Mouse (Mus musculus) myocyte (in vitro differentiated cells): Measurements from ENCODE around the gene Gm10681. TPM values are rescaled to one million over a fixed set of nuclear protein-coding genes. Genes with fewer than 3 reads are reported as not detected.
"Not testable (repeated sequence)": the region's sequence is repeated elsewhere in the genome, so short reads cannot be mapped to it uniquely, and the experiment has no call there.

Experiments used
- H3K27me3 ChIP-seq: one replicate; pipeline ENCODE4 v1.6.1; 2011; ENCODE audit not compliant: control insufficient read depth, insufficient read depth, insufficient read length
- H3K36me3 ChIP-seq: one replicate; pipeline ENCODE4 v1.6.1; 2011; ENCODE audit not compliant: control insufficient read depth, insufficient read depth
- H3K4me2 ChIP-seq: one replicate; pipeline ENCODE4 v1.6.1; 2011; ENCODE audit warnings: low read depth, control low read depth
- H3K4me3 ChIP-seq: one replicate; pipeline ENCODE4 v1.5.1; 2011; ENCODE audit warnings: mild to moderate bottlenecking, control low read depth, moderate library complexity
- H3K79me2 ChIP-seq: one replicate; pipeline ENCODE4 v1.6.1; 2011; ENCODE audit not compliant: control insufficient read depth, insufficient read depth
- H3ac ChIP-seq: one replicate; pipeline ENCODE4 v1.6.1; 2011; ENCODE audit not compliant: control insufficient read depth, insufficient read length
- polyA plus RNA-seq: library from polyadenylated mRNA; unstranded; fragments of >200 nt; fragmentation: generic; extraction: Trizol; gene quantifications from one replicate; pipeline ENCODE4 v1.2.1, GENCODE M21; 2012; ENCODE audit warnings: missing spikeins

Gm10681 gene
- polyA plus RNA-seq, 1 experiment = not detected

DNA sequence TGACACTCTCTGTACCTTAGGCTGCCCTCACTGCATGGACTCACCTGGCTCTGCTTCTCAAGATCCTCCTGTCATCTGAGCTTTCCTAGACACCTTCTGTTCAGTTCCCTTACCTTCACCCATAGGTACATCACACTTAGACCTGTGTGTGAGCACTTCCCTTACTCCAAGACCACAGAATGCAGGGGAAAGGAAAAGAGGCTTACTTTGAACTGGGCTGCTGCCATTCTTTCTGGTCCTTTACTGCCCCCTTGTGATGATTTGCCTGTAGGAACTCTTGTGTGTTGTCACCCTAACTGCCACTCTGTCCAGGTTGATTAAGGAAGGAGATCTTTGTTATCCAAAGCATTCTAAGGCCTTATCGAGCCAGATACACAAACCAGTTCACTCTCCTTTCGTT lies 38.4 kb downstream of the Gm10681 start:
- not testable (repeated sequence) for H3K4me3 ChIP-seq, H3K36me3 ChIP-seq, H3K4me2 ChIP-seq, H3ac ChIP-seq, H3K79me2 ChIP-seq, H3K27me3 ChIP-seq

DNA sequence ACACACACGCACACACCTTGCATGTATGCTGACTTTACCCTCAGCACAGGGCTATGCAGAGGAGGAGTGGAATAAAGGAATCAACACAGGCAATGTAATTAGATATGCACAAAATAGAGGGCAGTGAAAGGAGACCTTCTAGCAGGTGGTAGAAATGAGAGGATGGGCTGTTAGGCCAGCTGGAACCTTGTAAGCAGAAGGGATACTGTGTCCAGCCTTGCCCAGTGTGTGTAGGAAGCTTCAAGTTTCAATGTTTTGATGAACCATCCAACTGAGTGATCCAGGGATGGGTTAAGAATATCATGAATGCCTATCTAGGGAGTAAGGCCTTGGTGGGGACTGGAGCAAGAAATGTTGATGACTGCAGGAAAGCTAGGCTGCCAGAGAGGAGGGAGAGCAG lies 40.1 kb downstream of the Gm10681 start:
- not testable (repeated sequence) for H3K4me3 ChIP-seq, H3ac ChIP-seq, H3K79me2 ChIP-seq, H3K27me3 ChIP-seq, H3K4me2 ChIP-seq, H3K36me3 ChIP-seq

DNA sequence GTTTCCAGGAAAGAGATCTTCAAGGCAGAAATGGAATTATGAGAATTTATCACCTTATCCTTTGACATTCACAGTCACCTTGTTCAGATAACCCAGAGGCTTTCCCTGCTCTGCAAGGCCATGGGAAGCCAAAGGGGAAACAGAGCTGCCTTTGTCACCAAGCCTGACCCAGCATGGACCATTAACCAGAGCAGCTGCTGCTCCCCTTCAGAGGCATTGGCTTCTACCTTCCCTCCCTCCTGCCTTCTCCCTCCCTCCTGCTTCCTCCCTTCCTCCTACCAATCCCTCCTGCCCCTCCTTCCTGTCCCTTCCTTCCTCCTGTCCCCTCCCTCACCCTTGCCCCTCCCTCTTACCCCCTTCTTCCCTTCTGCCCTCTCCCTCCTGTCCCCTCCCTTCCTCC lies 41.0 kb downstream of the Gm10681 start:
- not testable (repeated sequence) for H3K4me3 ChIP-seq, H3K27me3 ChIP-seq, H3K4me2 ChIP-seq, H3K36me3 ChIP-seq, H3ac ChIP-seq, H3K79me2 ChIP-seq

DNA sequence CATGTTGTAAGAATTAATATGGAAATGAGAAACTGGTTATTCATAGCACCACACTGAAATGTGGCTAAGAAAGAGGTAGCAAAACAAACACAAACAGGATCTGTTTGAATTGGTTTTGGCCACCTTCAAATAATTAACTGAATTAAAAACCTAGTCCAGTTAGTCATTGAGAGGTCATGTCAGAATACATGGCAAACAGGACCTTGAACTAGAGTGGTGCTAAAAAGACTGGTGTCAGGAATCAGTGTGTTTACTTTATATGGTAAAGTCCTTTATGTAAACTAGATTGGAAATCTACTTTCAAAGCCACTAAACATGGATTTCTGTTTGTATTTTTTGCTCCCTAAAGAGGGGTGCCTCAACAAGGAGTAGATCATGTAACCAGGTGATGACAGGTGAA lies 63.6 kb downstream of the Gm10681 start:
- not testable (repeated sequence) for H3K27me3 ChIP-seq, H3K36me3 ChIP-seq, H3K4me2 ChIP-seq, H3K79me2 ChIP-seq, H3K4me3 ChIP-seq, H3ac ChIP-seq

DNA sequence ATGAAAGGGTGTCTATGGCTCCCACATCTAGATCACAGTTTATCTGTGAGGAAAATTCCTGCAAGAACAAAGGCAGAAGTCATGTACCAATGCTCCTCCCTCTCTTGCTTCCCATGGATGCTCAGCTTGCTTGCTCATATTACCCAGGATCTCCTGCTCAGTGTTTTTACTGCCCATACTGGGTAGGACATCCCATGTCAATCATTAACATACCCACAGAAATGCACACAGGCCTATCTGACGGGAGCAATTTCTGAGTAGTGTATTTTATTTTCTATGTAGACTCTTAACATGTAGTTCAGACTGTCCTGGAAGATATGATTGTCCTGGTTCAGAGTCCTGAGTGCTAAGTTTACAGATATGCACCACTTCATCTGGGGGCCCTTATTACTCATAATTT lies 64.1 kb downstream of the Gm10681 start:
- not testable (repeated sequence) for H3K27me3 ChIP-seq, H3K36me3 ChIP-seq, H3K4me2 ChIP-seq, H3K79me2 ChIP-seq, H3ac ChIP-seq, H3K4me3 ChIP-seq

DNA sequence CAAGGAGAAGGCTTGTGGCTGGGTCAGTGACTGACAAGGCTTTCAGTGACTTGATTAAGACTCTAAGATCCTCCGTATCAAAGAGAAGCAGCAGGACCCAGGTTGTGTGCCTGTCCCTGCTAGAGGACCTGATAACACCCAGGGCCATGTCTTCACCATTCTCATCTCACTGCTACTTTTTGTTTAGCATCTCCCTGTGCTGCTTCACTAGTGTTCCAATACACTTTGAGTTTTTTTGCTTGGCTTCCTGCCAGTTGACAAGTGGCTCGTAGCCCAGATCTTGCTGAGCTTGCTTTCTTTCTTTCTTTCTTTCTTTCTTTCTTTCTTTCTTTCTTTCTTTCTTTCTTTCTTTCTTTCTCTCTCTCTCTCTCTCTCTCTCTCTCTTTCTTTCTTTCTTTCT lies 65.8 kb downstream of the Gm10681 start:
- H3K4me3 ChIP-seq, H3K4me2 ChIP-seq, H3K79me2 ChIP-seq, H3K27me3 ChIP-seq, H3K36me3 ChIP-seq, H3ac ChIP-seq: not testable (repeated sequence)

DNA sequence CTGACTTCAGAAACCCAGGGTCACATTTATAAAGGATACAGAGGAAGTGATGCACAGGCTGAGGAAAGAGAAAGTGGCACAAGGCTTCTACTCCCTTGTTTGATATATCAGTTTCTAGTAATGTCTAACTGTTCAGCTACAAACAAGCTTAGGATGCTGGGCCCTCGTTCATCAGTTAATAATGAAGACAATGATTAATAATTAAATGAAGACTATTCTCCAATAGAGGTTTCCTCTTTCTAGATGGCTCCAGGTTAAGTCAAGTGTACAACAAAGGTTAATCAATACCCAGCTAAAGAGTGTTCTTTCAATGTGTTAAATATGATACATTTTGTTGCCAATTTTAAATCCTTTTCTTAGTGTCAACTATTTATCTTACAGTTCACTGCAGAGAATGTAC lies 78.2 kb downstream of the Gm10681 start, which contains the start of gene Hsd3b4:
TSS of gene Hsd3b4 (minus strand) at position 101 of the 400 bp plus-strand sequence.
- not testable (repeated sequence) for H3K4me3 ChIP-seq, H3K27me3 ChIP-seq, H3ac ChIP-seq, H3K4me2 ChIP-seq, H3K79me2 ChIP-seq, H3K36me3 ChIP-seq

DNA sequence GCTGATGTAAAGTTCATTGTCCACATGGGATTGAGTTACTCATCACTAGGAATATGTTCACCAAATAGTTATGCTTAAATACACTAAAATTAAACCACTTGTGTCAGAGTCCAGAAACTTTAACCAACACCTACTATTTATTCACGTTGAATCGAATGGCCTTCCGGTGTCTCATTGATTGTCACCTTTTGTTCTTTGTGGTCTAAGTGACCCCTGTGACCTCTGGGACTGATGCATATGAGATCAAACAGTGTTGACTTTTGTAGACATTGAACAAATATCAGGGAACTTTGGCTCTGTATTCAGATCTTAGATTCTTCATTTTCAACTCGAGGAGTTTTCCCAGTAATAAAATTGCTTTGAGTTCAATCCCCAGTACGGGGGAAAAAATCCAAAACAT lies 81.4 kb downstream of the Gm10681 start:
- H3ac ChIP-seq, H3K4me3 ChIP-seq, H3K36me3 ChIP-seq, H3K4me2 ChIP-seq, H3K79me2 ChIP-seq, H3K27me3 ChIP-seq: not testable (repeated sequence)

Other genes with a start within 250 kb of the Gm10681 start
- 849 TPM for gene Phgdh, start 248.8 kb downstream of the Gm10681 start, polyA plus RNA-seq
- 5.3 TPM for gene Zfp697, start 206.3 kb downstream of the Gm10681 start, polyA plus RNA-seq
- not detected for gene Gm4450, start 131.7 kb downstream of the Gm10681 start, polyA plus RNA-seq
- gene Hsd3b4, start 78.3 kb downstream of the Gm10681 start, polyA plus RNA-seq = not detected
- gene Hsd3b5, start 41.4 kb upstream of the Gm10681 start, polyA plus RNA-seq = not detected
- not detected for gene Hsd3b2, start 135.7 kb upstream of the Gm10681 start, polyA plus RNA-seq
- gene Hsd3b3, start 174.3 kb upstream of the Gm10681 start, polyA plus RNA-seq = not detected
- not detected for gene Hsd3b6, start 225.6 kb upstream of the Gm10681 start, polyA plus RNA-seq